8 mouse cellular contexts compared by ENCODE assay signal in the genomic region with DNA sequence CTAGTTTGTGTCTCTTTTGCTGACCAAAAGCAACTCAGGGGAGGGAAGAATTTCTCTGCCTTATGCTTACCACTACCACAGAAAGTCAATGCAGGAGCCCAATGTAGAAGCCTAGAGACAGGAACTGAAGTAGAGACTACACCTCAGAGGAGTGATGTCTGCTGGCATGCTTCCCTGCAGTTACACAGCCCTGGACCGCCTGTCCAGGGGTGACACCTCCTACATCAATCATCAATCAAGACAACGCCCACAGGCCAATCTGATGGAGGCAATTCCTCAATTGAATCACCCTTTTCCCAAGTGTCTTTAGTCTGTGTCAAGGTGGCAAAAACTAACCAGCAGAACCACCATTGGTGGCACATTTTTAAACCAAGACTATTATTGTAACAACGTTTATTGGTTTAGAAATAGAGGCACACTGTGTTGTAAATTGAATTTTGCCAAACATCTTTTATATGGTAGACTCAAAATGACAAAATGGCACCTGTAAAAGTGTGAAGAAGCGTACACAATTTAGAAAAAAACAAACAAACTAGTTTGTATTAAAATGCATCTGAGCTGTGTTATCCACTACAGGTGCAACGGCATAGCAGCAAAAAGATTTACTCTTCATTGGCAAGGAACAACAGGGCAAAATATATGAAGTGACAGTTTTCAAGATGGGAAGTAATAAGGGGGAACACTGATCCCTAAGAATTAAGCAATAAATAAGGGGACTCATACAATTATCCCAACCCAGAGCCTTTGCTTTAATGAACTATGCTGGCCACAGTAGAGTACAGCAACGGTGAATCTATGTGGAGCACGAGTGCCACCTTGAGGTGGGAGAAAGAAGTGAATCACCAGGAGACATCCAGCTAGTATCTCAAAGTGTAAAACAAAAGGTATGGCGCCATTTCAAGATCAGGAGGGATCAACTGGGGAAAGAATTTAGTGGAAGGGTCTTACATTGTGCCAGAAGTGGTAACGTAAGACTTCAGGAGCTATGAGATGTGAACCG. TPM values are rescaled to one million over a fixed set of nuclear protein-coding genes. Genes with fewer than 3 reads are reported as not detected.
A peak's percentile ranks its signal among the peaks of the same experiment; 100 is the strongest.
DNase-seq lines count a peak whose midpoint lies in the region; ATAC-seq and TF ChIP-seq lines count a peak whose summit lies in the region.

No protein-coding gene starts in this region.

- intact Hi-C loops in heart, adult 2 months (cut with DNase I), result loop anchor here (1.0 to 10.0 kb wide), 6 partner anchors 55 to 1859 kb away; partner anchors contain the start of gene Gab1
- intact Hi-C loops in left cerebral cortex, postnatal 36 days (cut with DNase I), result loop anchor here (2.0 kb wide), 1 partner anchor 1683 kb away; no protein-coding TSS in a partner anchor

- H3K9me3 ChIP-seq in heart, embryonic 10.5 days, result peaks cover 7% of the 10 kb centered on the region; the same call in 1 of the 2 replicates
- peaks cover 8% of the 10 kb centered on the region; the same call in 1 of the 2 replicates for H3K9me3 ChIP-seq in midbrain, embryonic 15.5 days

- TF ChIP-seq POLR2A in heart, adult 2 months (IDR thresholded peaks at IDR 0.05; ENCODE audit: insufficient read depth, low read depth, low read length), result no peak

- H3K4me1 ChIP-seq in heart, adult 2 months (ENCODE audit: control insufficient read depth, insufficient read depth, low read length), result no peaks in the 10 kb centered on the region
- no peaks in the 10 kb centered on the region for H3K4me1 ChIP-seq in heart, embryonic 10.5 days
- H3K4me1 ChIP-seq in midbrain, embryonic 15.5 days, result no peaks in the 10 kb centered on the region

- peak; percentile 60; the same call in 1 of the 2 replicates for TF ChIP-seq EP300 in heart, adult 2 months (IDR thresholded peaks at IDR 0.05; ENCODE audit: insufficient read depth, low read depth, low read length)

- H3K36me3 ChIP-seq in heart, adult 2 months (ENCODE audit: control insufficient read depth, insufficient read depth, low read length), result no peaks in the 10 kb centered on the region
- no peaks in the 10 kb centered on the region for H3K36me3 ChIP-seq in heart, embryonic 10.5 days
- no peaks in the 10 kb centered on the region for H3K36me3 ChIP-seq in midbrain, embryonic 15.5 days (replicated peaks)

- DNase-seq in heart, adult 2 months, result peak; percentile 61 to 82
- no peak for DNase-seq in heart, embryonic 10.5 days (ENCODE audit: low spot score)
- DNase-seq in cerebellum, postnatal 10 days, result peak; percentile 84 to 86
- peak; percentile 68 to 83 for DNase-seq in frontal cortex, postnatal 36 days (ENCODE audit: low spot score in 2 of 2)
- peak; percentile 26 for DNase-seq in kidney, adult 11 months
- peak; percentile 52 to 71 for DNase-seq in left cerebral cortex, postnatal 36 days (ENCODE audit: low spot score in 2 of 2)
- DNase-seq in spleen, postnatal 36 days (ENCODE audit: low spot score in 2 of 2), result peak; percentile 27 to 43

- H3K27ac ChIP-seq in heart, adult 2 months, result no peak overlapping the region
- no peak overlapping the region for H3K27ac ChIP-seq in heart, embryonic 10.5 days
- no peak overlapping the region for H3K27ac ChIP-seq in midbrain, embryonic 15.5 days

- no peak overlapping the region for H3K9ac ChIP-seq in heart, adult 2 months (ENCODE audit: low read depth, low read length)
- H3K9ac ChIP-seq in midbrain, embryonic 15.5 days, result no peak overlapping the region

- whole genome bisulfite sequencing in heart, adult 2 months, result 43% methylated on average over 10 of the region's 10 CpGs
- 42% methylated on average over 10 of the region's 10 CpGs for WGBS in heart, embryonic 10.5 days
- 51% methylated on average over 10 of the region's 10 CpGs for WGBS in midbrain, embryonic 15.5 days

- H3K27me3 ChIP-seq in heart, adult 2 months (ENCODE audit: control insufficient read depth, insufficient read depth, low read length), result no peaks in the 10 kb centered on the region
- H3K27me3 ChIP-seq in heart, embryonic 10.5 days (ENCODE audit: insufficient read depth, poor library complexity, severe bottlenecking), result no peaks in the 10 kb centered on the region
- no peaks in the 10 kb centered on the region for H3K27me3 ChIP-seq in midbrain, embryonic 15.5 days (replicated peaks)

- peak; percentile 95 for ATAC-seq in midbrain, embryonic 15.5 days (replicated peaks)

- H3K4me3 ChIP-seq in heart, adult 2 months, result no peak overlapping the region
- H3K4me3 ChIP-seq in heart, embryonic 10.5 days, result no peak overlapping the region
- H3K4me3 ChIP-seq in midbrain, embryonic 15.5 days, result no peak overlapping the region

- H3K79me2 ChIP-seq in heart, adult 2 months (replicated peaks; ENCODE audit: control insufficient read depth, insufficient read depth, low read length), result no peaks in the 10 kb centered on the region

- peak; percentile 100 for TF ChIP-seq CTCF in heart, adult 2 months (IDR thresholded peaks at IDR 0.05)

- no peak overlapping the region for H3K4me2 ChIP-seq in midbrain, embryonic 15.5 days

RNA-seq across cellular contexts. Expression of gene Zfp330, which starts 29.8 kb away (rescaled TPM):
- total RNA-seq in heart, adult 2 months (2021), result 10 to 100 TPM; 17.6 to 19.1 TPM
- polyA plus RNA-seq in heart, adult 2 months (2012; rRNA removed), result 9.7 and 16.0 TPM in 2 replicates
- 47.9 and 64.4 TPM in 2 replicates for polyA plus RNA-seq in heart, embryonic 10.5 days (2016; fragmentation: Nextera tagmentation; extraction: Ambion mirVana)
- total RNA-seq in left cerebral cortex, postnatal 36 days (2021), result 10 to 100 TPM; 29.2 to 37.1 TPM
- polyA plus RNA-seq in midbrain, embryonic 15.5 days (2015; fragmentation: Nextera tagmentation; extraction: Ambion mirVana), result 75.0 and 76.6 TPM in 2 replicates
